Mouse (Mus musculus): ENCODE data around the gene Galnt9. TPM values are rescaled to one million over a fixed set of nuclear protein-coding genes. Genes with fewer than 3 reads are reported as not detected.

The Galnt9 gene
- polyA plus RNA-seq, 1 experiment from 2014 or later = not detected

DNA sequence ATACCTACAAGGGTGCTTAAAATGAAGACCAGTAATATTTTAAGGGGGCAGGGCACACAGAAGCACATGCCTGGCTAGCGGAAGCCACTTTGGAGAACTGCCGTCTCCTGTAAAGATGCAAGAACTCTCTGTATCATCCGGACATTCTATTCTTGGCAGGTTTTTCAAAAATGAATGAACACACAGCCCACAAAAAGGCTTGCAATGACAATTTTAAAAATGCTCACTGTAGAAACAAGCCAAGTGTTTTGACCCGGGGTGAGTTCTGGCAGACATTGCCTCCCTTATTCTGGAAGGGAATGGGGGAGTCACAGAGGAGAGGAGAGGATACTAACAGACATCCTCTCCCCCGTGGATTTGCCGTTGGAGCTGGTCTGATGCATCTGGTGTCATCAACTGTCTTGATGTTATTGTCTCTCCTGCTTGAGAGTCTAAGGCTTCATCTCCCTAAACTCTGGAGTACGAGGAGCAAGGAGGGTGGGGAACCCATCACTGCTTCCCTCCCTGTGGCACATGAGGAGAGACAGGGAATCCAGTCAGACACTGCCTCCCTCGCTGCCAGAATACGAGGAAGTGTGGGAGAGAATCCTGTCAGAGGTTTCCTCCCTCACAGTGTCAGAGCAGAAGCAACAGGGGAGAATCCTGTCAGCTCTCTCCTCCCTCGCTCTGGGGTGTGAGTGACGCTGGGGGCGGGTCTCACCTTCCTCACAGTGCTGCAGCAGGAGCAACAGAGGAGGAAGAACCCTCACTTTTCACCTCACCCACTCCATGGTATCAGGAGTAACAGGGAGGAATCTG is 54.3 kb downstream of the Galnt9 start:
- H3K36me3 ChIP-seq (ENCODE audit: control insufficient read depth, insufficient read depth, low read length) = no peaks in the 10 kb centered on the region
- no peaks in the 10 kb centered on the region for H3K27me3 ChIP-seq (ENCODE audit: control insufficient read depth, insufficient read depth, low read length)
- H3K9ac ChIP-seq (ENCODE audit: low read length) = no peak overlapping the region
- DNase-seq (ENCODE audit: low spot score) (no peak), ATAC-seq (ENCODE audit: insufficient number of reproducible peaks, low FRiP score, low TSS enrichment, low read depth) (no peak)
- no peak overlapping the region for H3K27ac ChIP-seq (replicated peaks; ENCODE audit: low read depth, low read length)
- no peak overlapping the region for H3K4me2 ChIP-seq (ENCODE audit: low read depth, severe bottlenecking)
- H3K4me1 ChIP-seq (ENCODE audit: control insufficient read depth, insufficient read depth, low read length) = no peaks in the 10 kb centered on the region
- no peak overlapping the region for H3K4me3 ChIP-seq (ENCODE audit: low read depth, low read length)
- H3K9me3 ChIP-seq (ENCODE audit: control insufficient read depth, low read length) = no peaks in the 10 kb centered on the region
- WGBS = 31% methylated on average over 12 of the region's 12 CpGs

- Histone ChIP-seq H3K27ac (replicated peaks; ENCODE audit: low read depth, low read length) (no peak overlapping the region), H3K9me3 (ENCODE audit: control insufficient read depth, low read length) (no peaks in the 10 kb centered on the region), H3K4me3 (ENCODE audit: low read depth, low read length) (no peak overlapping the region), H3K4me2 (ENCODE audit: low read depth, severe bottlenecking) (no peak overlapping the region), H3K27me3 (ENCODE audit: control insufficient read depth, insufficient read depth, low read length) (no peaks in the 10 kb centered on the region), H3K36me3 (ENCODE audit: control insufficient read depth, insufficient read depth, low read length) (no peaks in the 10 kb centered on the region), H3K4me1 (ENCODE audit: control insufficient read depth, insufficient read depth, low read length) (no peaks in the 10 kb centered on the region), H3K9ac (ENCODE audit: low read length) (no peak overlapping the region)
- no peak for DNase-seq (ENCODE audit: low spot score)
- no peak for ATAC-seq (ENCODE audit: insufficient number of reproducible peaks, low FRiP score, low TSS enrichment, low read depth)
- WGBS = 70% methylated on average over 7 of the region's 7 CpGs
These were observed 59.0 kb downstream of the Galnt9 start for GRCm38 (mm10) chr5:110603016-110603685.

GRCm38 (mm10) chr5:110604311-110604710 is 60.2 kb downstream of the Galnt9 start:
- 91% methylated on average over 2 of the region's 2 CpGs for WGBS
- no peak for ATAC-seq (ENCODE audit: insufficient number of reproducible peaks, low FRiP score, low TSS enrichment, low read depth)
- DNase-seq (ENCODE audit: low spot score) = no peak
- Histone ChIP-seq H3K27me3 (ENCODE audit: control insufficient read depth, insufficient read depth, low read length) (no peaks in the 10 kb centered on the region), H3K4me1 (ENCODE audit: control insufficient read depth, insufficient read depth, low read length) (0 out of 2 replicates have a peak, but pooled peaks cover 9% of the 10 kb centered on the region), H3K9me3 (ENCODE audit: control insufficient read depth, low read length) (no peaks in the 10 kb centered on the region), H3K4me3 (ENCODE audit: low read depth, low read length) (no peak overlapping the region), H3K27ac (replicated peaks; ENCODE audit: low read depth, low read length) (no peak overlapping the region), H3K36me3 (ENCODE audit: control insufficient read depth, insufficient read depth, low read length) (no peaks in the 10 kb centered on the region), H3K9ac (ENCODE audit: low read length) (no peak overlapping the region), H3K4me2 (ENCODE audit: low read depth, severe bottlenecking) (no peak overlapping the region)

- Histone ChIP-seq H3K27me3 (ENCODE audit: control insufficient read depth, insufficient read depth, low read length) (no peaks in the 10 kb centered on the region), H3K27ac (replicated peaks; ENCODE audit: low read depth, low read length) (no peak overlapping the region)
These were observed 61.5 kb downstream of the Galnt9 start for GRCm38 (mm10) chr5:110605531-110606221.

GRCm38 (mm10) chr5:110607767-110608166 is 63.6 kb downstream of the Galnt9 start:
- H3K4me2 ChIP-seq (ENCODE audit: low read depth, severe bottlenecking) = no peak overlapping the region
- H3K27me3 ChIP-seq (ENCODE audit: control insufficient read depth, insufficient read depth, low read length) = no peaks in the 10 kb centered on the region
- no peak overlapping the region for H3K4me3 ChIP-seq (ENCODE audit: low read depth, low read length)
- 37% methylated on average over 3 of the region's 3 CpGs for WGBS
- H3K27ac ChIP-seq (replicated peaks; ENCODE audit: low read depth, low read length) = no peak overlapping the region
- H3K9me3 ChIP-seq (ENCODE audit: control insufficient read depth, low read length) = no peaks in the 10 kb centered on the region
- ATAC-seq (ENCODE audit: insufficient number of reproducible peaks, low FRiP score, low TSS enrichment, low read depth) (no peak), DNase-seq (ENCODE audit: low spot score) (no peak)
- H3K9ac ChIP-seq (ENCODE audit: low read length) = no peak overlapping the region
- H3K4me1 ChIP-seq (ENCODE audit: control insufficient read depth, insufficient read depth, low read length) = 0 out of 2 replicates have a peak, but pooled peaks cover 9% of the 10 kb centered on the region
- no peaks in the 10 kb centered on the region for H3K36me3 ChIP-seq (ENCODE audit: control insufficient read depth, insufficient read depth, low read length)

More at GRCm38 (mm10) chr5:110605531-110606221, 61.5 kb downstream of the Galnt9 start:
- no peaks in the 10 kb centered on the region for H3K9me3 ChIP-seq (ENCODE audit: control insufficient read depth, low read length)
- no peak overlapping the region for H3K9ac ChIP-seq (ENCODE audit: low read length)
- DNase-seq (ENCODE audit: low spot score) = no peak
- WGBS = 67% methylated on average over 5 of the region's 5 CpGs
- no peak for ATAC-seq (ENCODE audit: insufficient number of reproducible peaks, low FRiP score, low TSS enrichment, low read depth)
- no peaks in the 10 kb centered on the region for H3K36me3 ChIP-seq (ENCODE audit: control insufficient read depth, insufficient read depth, low read length)
- H3K4me2 ChIP-seq (ENCODE audit: low read depth, severe bottlenecking) = no peak overlapping the region
- H3K4me3 ChIP-seq (ENCODE audit: low read depth, low read length) = no peak overlapping the region
- H3K4me1 ChIP-seq (ENCODE audit: control insufficient read depth, insufficient read depth, low read length) = 0 out of 2 replicates have a peak, but pooled peaks cover 9% of the 10 kb centered on the region

DNA sequence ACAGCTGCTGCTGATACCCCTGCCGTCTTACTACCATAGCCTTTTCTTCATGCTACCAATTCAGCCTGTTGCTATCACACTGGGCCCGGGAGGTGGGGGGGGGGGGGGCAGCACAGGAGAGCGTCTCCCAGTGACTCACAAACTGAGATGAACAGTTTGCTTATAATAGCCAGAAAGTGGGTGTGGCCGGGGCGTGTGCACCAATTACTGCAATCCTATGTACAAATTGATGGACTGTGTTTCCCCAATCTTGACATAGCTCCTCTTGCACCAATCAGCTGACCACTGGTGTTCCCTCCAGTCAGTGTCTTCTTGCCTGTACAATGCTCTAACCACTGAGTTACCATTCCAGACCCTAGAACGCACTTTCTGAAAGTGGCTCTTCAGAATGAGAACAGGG is 64.2 kb downstream of the Galnt9 start:
- Histone ChIP-seq H3K9me3 (ENCODE audit: control insufficient read depth, low read length) (no peaks in the 10 kb centered on the region), H3K27ac (replicated peaks; ENCODE audit: low read depth, low read length) (no peak overlapping the region), H3K27me3 (ENCODE audit: control insufficient read depth, insufficient read depth, low read length) (no peaks in the 10 kb centered on the region), H3K4me1 (ENCODE audit: control insufficient read depth, insufficient read depth, low read length) (0 out of 2 replicates have a peak, but pooled peaks cover 9% of the 10 kb centered on the region), H3K9ac (ENCODE audit: low read length) (no peak overlapping the region), H3K36me3 (ENCODE audit: control insufficient read depth, insufficient read depth, low read length) (no peaks in the 10 kb centered on the region), H3K4me2 (ENCODE audit: low read depth, severe bottlenecking) (no peak overlapping the region), H3K4me3 (ENCODE audit: low read depth, low read length) (no peak overlapping the region)
- DNase-seq (ENCODE audit: low spot score) (no peak), ATAC-seq (ENCODE audit: insufficient number of reproducible peaks, low FRiP score, low TSS enrichment, low read depth) (no peak)
- WGBS = 72% methylated on average over 6 of the region's 6 CpGs

- no peak overlapping the region for H3K4me2 ChIP-seq (ENCODE audit: low read depth, severe bottlenecking)
- no peaks in the 10 kb centered on the region for H3K27me3 ChIP-seq (ENCODE audit: control insufficient read depth, insufficient read depth, low read length)
- H3K27ac ChIP-seq (replicated peaks; ENCODE audit: low read depth, low read length) = no peak overlapping the region
- no peaks in the 10 kb centered on the region for H3K9me3 ChIP-seq (ENCODE audit: control insufficient read depth, low read length)
- H3K4me1 ChIP-seq (ENCODE audit: control insufficient read depth, insufficient read depth, low read length) = 0 out of 2 replicates have a peak, but pooled peaks cover 9% of the 10 kb centered on the region
- DNase-seq (ENCODE audit: low spot score) = peak; percentile 28
- no peaks in the 10 kb centered on the region for H3K36me3 ChIP-seq (ENCODE audit: control insufficient read depth, insufficient read depth, low read length)
- no peak for ATAC-seq (ENCODE audit: insufficient number of reproducible peaks, low FRiP score, low TSS enrichment, low read depth)
- no peak overlapping the region for H3K4me3 ChIP-seq (ENCODE audit: low read depth, low read length)
- 10% methylated on average over 8 of the region's 8 CpGs for WGBS
- H3K9ac ChIP-seq (ENCODE audit: low read length) = no peak overlapping the region
These were observed 64.8 kb downstream of the Galnt9 start for GRCm38 (mm10) chr5:110608941-110609340.

- Histone ChIP-seq H3K9ac (ENCODE audit: low read length) (no peak overlapping the region), H3K4me1 (ENCODE audit: control insufficient read depth, insufficient read depth, low read length) (0 out of 2 replicates have a peak, but pooled peaks cover 9% of the 10 kb centered on the region), H3K36me3 (ENCODE audit: control insufficient read depth, insufficient read depth, low read length) (no peaks in the 10 kb centered on the region), H3K4me3 (ENCODE audit: low read depth, low read length) (no peak overlapping the region), H3K27me3 (ENCODE audit: control insufficient read depth, insufficient read depth, low read length) (no peaks in the 10 kb centered on the region), H3K27ac (replicated peaks; ENCODE audit: low read depth, low read length) (no peak overlapping the region), H3K4me2 (ENCODE audit: low read depth, severe bottlenecking) (no peak overlapping the region), H3K9me3 (ENCODE audit: control insufficient read depth, low read length) (no peaks in the 10 kb centered on the region)
- DNase-seq (ENCODE audit: low spot score) = no peak
- WGBS = 73% methylated on average over 3 of the region's 3 CpGs
- no peak for ATAC-seq (ENCODE audit: insufficient number of reproducible peaks, low FRiP score, low TSS enrichment, low read depth)
These were observed 65.3 kb downstream of the Galnt9 start for GRCm38 (mm10) chr5:110609425-110609824.
